In the genomic region with DNA sequence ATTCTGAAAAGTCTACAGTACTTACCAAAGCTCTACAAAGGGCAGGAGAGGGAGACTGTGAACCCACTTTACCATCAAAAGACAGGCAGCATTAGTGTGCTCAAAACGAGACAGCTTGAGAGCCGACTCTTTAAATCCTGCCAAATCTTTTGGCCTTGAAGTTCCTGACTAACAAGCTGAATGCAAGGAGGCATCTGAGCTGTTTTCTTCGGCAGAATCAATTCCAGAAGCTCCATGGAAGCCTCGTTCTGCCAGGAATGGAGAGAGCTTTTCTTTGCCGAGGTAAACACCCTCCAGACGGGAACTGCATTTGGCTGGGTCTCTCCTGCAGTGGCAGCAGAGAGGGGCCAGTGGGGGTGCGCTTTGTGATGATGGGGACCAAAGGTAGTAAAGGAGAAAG, we compare ENCODE assay signal across 29 mouse cellular contexts. TPM values are rescaled to one million over a fixed set of nuclear protein-coding genes. Genes with fewer than 3 reads are reported as not detected.
A peak's percentile ranks its signal among the peaks of the same experiment; 100 is the strongest.
DNase-seq lines count a peak whose midpoint lies in the region; ATAC-seq and TF ChIP-seq lines count a peak whose summit lies in the region.
"Had no signal": no experiment of that assay in that cellular context is flagged by ENCODE, and none has a peak within 500 bp of the region (broad histone marks: within the 10 kb centered on the region; RNA-seq: fewer than 3 reads in every experiment).

No protein-coding gene starts in this region.

- WGBS in forebrain, embryonic 15.5 days, result 50% methylated on average over 7 of the region's 7 CpGs
- 73% methylated on average over 7 of the region's 7 CpGs for WGBS in forebrain, embryonic 12.5 days
- 43% methylated on average over 7 of the region's 7 CpGs for WGBS in forebrain, postnatal 0 days
- WGBS in neural tube, embryonic 15.5 days, result 79% methylated on average over 7 of the region's 7 CpGs

- no peak overlapping the region for H3K4me3 ChIP-seq in forebrain, embryonic 15.5 days
- H3K4me3 ChIP-seq in forebrain, embryonic 12.5 days (replicated peaks), result no peak overlapping the region
- H3K4me3 ChIP-seq in forebrain, postnatal 0 days (ENCODE audit: low read depth, low read length), result no peak overlapping the region
- no peak overlapping the region for H3K4me3 ChIP-seq in neural tube, embryonic 15.5 days (replicated peaks)
- H3K4me3 ChIP-seq: embryonic facial prominence, embryonic 12.5 days; heart, embryonic 12.5 days had no signal

- no peak overlapping the region for H3K4me2 ChIP-seq in forebrain, embryonic 15.5 days (replicated peaks)
- H3K4me2 ChIP-seq in forebrain, embryonic 12.5 days, result no peak overlapping the region
- no peak overlapping the region for H3K4me2 ChIP-seq in forebrain, postnatal 0 days (ENCODE audit: low read depth)
- H3K4me2 ChIP-seq in neural tube, embryonic 15.5 days, result no peak overlapping the region
- H3K4me2 ChIP-seq: embryonic facial prominence, embryonic 12.5 days; heart, embryonic 12.5 days; hindbrain, embryonic 14.5 days had no signal

- peak overlapping the region; percentile 86 for H3K27ac ChIP-seq in forebrain, embryonic 15.5 days (replicated peaks)
- no peak overlapping the region for H3K27ac ChIP-seq in forebrain, embryonic 12.5 days
- H3K27ac ChIP-seq in forebrain, postnatal 0 days (ENCODE audit: low read depth, low read length), result peak overlapping the region; percentile 76
- no peak overlapping the region for H3K27ac ChIP-seq in neural tube, embryonic 15.5 days (replicated peaks)
- H3K27ac ChIP-seq: embryonic facial prominence, embryonic 12.5 days; hindbrain, embryonic 14.5 days; liver, embryonic 14.5 days; macrophage had no signal

- no peak overlapping the region for H3K9ac ChIP-seq in forebrain, embryonic 15.5 days (replicated peaks)
- no peak overlapping the region for H3K9ac ChIP-seq in forebrain, embryonic 12.5 days
- no peak overlapping the region for H3K9ac ChIP-seq in forebrain, postnatal 0 days
- no peak overlapping the region for H3K9ac ChIP-seq in neural tube, embryonic 15.5 days (replicated peaks)
- H3K9ac ChIP-seq: embryonic facial prominence, embryonic 12.5 days; heart, embryonic 12.5 days; hindbrain, embryonic 14.5 days; liver, embryonic 14.5 days had no signal

- TF ChIP-seq CTCF in brain, embryonic 14.5 days (IDR thresholded peaks at IDR 0.05; ENCODE audit: borderline replicate concordance, extremely low read depth, insufficient read depth, insufficient read length), result no peak
- no peak for TF ChIP-seq CTCF in forebrain, postnatal 0 days (IDR thresholded peaks at IDR 0.05; ENCODE audit: low read depth)

- no peaks in the 10 kb centered on the region for H3K27me3 ChIP-seq in forebrain, embryonic 15.5 days
- H3K27me3 ChIP-seq in forebrain, embryonic 12.5 days, result no peaks in the 10 kb centered on the region
- H3K27me3 ChIP-seq in forebrain, postnatal 0 days (ENCODE audit: insufficient read depth, low read length), result no peaks in the 10 kb centered on the region
- no peaks in the 10 kb centered on the region for H3K27me3 ChIP-seq in neural tube, embryonic 15.5 days (replicated peaks)
- H3K27me3 ChIP-seq: embryonic facial prominence, embryonic 12.5 days had no signal

- DNase-seq in layer of hippocampus, adult 9-11 months, result peak; percentile 35
- DNase-seq in layer of hippocampus, postnatal 36 days, result no peak
- DNase-seq in brain, embryonic 14.5 days (ENCODE audit: low read depth), result peak; percentile 74
- peak; percentile 75 for DNase-seq in forebrain, postnatal 0 days
- DNase-seq: cerebellum, adult 11-12 months; cerebellum, adult 9-11 months; embryo, embryonic 11 days; heart, adult 18-20 months; heart, postnatal 4 days; kidney, adult 11 months; kidney, postnatal 14 days; liver; lung, adult 2 months; lung, postnatal 10 days; midbrain, embryonic 14.5 days; right cerebral cortex, adult 18-20 months; thymus, postnatal 4 days had no signal

- ATAC-seq in forebrain, embryonic 15.5 days (replicated peaks), result peak; percentile 42; the same call in 1 of the 2 replicates
- ATAC-seq in forebrain, embryonic 12.5 days (ENCODE audit: low FRiP score), result no peak
- ATAC-seq in forebrain, postnatal 0 days, result peak; percentile 70
- no peak for ATAC-seq in neural tube, embryonic 15.5 days (ENCODE audit: low FRiP score)
- ATAC-seq: CD4-positive, CD25-positive, alpha-beta regulatory T cell, adult 4 months; inflammation-experienced regulatory T-cells, adult 6 months had no signal

- no peak for TF ChIP-seq POLR2A in brain, embryonic 14.5 days (IDR thresholded peaks at IDR 0.05; ENCODE audit: borderline replicate concordance, extremely low read depth, insufficient read depth, insufficient read length, poor library complexity, severe bottlenecking)

- no peaks in the 10 kb centered on the region for H3K36me3 ChIP-seq in forebrain, embryonic 15.5 days
- H3K36me3 ChIP-seq in forebrain, embryonic 12.5 days (replicated peaks), result peaks cover 42% of the 10 kb centered on the region
- H3K36me3 ChIP-seq in forebrain, postnatal 0 days (ENCODE audit: insufficient read depth), result peaks cover 19% of the 10 kb centered on the region; the same call in 1 of the 2 replicates
- H3K36me3 ChIP-seq in neural tube, embryonic 15.5 days, result 0 out of 2 replicates have a peak, but pooled peaks cover 4% of the 10 kb centered on the region

- no peaks in the 10 kb centered on the region for H3K9me3 ChIP-seq in forebrain, embryonic 15.5 days
- no peaks in the 10 kb centered on the region for H3K9me3 ChIP-seq in forebrain, embryonic 12.5 days
- no peaks in the 10 kb centered on the region for H3K9me3 ChIP-seq in forebrain, postnatal 0 days (ENCODE audit: low read length)
- H3K9me3 ChIP-seq in neural tube, embryonic 15.5 days (replicated peaks), result no peaks in the 10 kb centered on the region
- H3K9me3 ChIP-seq: embryonic facial prominence, embryonic 12.5 days; heart, embryonic 12.5 days had no signal

- peaks cover 14% of the 10 kb centered on the region; the same call in 1 of the 2 replicates for H3K4me1 ChIP-seq in forebrain, embryonic 15.5 days
- peaks cover 14% of the 10 kb centered on the region; the same call in 1 of the 2 replicates for H3K4me1 ChIP-seq in forebrain, embryonic 12.5 days
- 0 out of 2 replicates have a peak, but pooled peaks cover 5% of the 10 kb centered on the region for H3K4me1 ChIP-seq in forebrain, postnatal 0 days (ENCODE audit: insufficient read depth)
- H3K4me1 ChIP-seq in neural tube, embryonic 15.5 days, result peaks cover 21% of the 10 kb centered on the region
- H3K4me1 ChIP-seq: embryonic facial prominence, embryonic 12.5 days; heart, embryonic 12.5 days had no signal

RNA-seq across cellular contexts. Expression of a gene that starts 22.7 kb away (rescaled TPM):
- polyA plus RNA-seq in forebrain, embryonic 15.5 days (2015; fragmentation: Nextera tagmentation; extraction: Ambion mirVana), result 1.3 and 1.8 TPM in 2 replicates
- polyA plus RNA-seq in forebrain, embryonic 12.5 days (2016; fragmentation: Nextera tagmentation; extraction: Ambion mirVana), result 0.62 and 0.64 TPM in 2 replicates
- 100 to 1,000 TPM; 287 to 306 TPM for total RNA-seq in layer of hippocampus, postnatal 36 days (2021)
- 5.0 and 5.2 TPM in 2 replicates for polyA plus RNA-seq in brain, embryonic 14.5 days (2012; rRNA removed)
- total RNA-seq in forebrain, postnatal 0 days (2014; rRNA removed), result 5.3 and 5.5 TPM in 2 replicates
- polyA plus RNA-seq in forebrain, postnatal 0 days (2015; fragmentation: Nextera tagmentation; extraction: Ambion mirVana), result 1.3 and 1.6 TPM in 2 replicates
- polyA plus RNA-seq in neural tube, embryonic 15.5 days (2015; fragmentation: Nextera tagmentation; extraction: Ambion mirVana), result 2.9 and 4.2 TPM in 2 replicates
- total RNA-seq: heart, adult 18-20 months; heart, postnatal 4 days; megakaryocyte-erythroid progenitor cell, adult 5-6 weeks had no signal
- polyA plus RNA-seq: kidney, embryonic 14.5 days had no signal

Comparison
In these comparisons a context has a peak if more than half of its experiments do, and no peak if none do; other contexts are left out.
1. ATAC-seq: peak in forebrain, embryonic 15.5 days (single experiment) and forebrain, postnatal 0 days (single experiment); none in forebrain, embryonic 12.5 days (single experiment) and neural tube, embryonic 15.5 days (single experiment).
2. H3K27ac ChIP-seq: peak in forebrain, embryonic 15.5 days (single experiment) and forebrain, postnatal 0 days (single experiment); none in forebrain, embryonic 12.5 days (single experiment) and neural tube, embryonic 15.5 days (single experiment).
3. DNase-seq: peak in layer of hippocampus, adult 9-11 months (single experiment), brain, embryonic 14.5 days (single experiment) and forebrain, postnatal 0 days (single experiment); none in layer of hippocampus, postnatal 36 days (0 of 2).